Mouse (Mus musculus): ENCODE results near the gene 1700123O20Rik. TPM values are rescaled to one million over a fixed set of nuclear protein-coding genes. Genes with fewer than 3 reads are reported as not detected.

The 1700123O20Rik gene
- polyA plus RNA-seq, 1 experiment from 2014 or later, result 74.0 TPM

DNA sequence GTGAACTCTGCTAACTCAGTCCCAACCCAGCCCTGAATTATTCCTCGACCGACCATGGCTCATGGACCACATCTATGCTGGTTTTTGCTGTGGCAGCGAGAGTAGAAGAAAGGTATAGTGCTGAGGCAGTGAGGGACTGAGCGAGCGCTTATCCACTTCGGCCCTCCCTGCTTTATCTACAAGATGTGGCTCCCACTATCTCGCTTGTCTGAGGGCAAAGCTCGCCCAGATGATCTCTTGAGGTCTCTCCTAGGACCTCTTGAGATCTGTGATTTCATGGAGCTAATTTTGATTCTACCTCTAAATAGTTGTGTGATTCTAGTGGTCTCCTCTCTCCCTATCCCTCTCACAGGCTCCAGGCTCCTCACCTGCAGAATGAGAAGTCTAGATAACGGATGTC is 23.0 kb downstream of the 1700123O20Rik start:
- H3K4me1 ChIP-seq, result no peaks in the 10 kb centered on the region; the same call in 1 of the 2 replicates
- WGBS, result 71% methylated on average over 9 of the region's 9 CpGs
- no peak overlapping the region for H3K4me3 ChIP-seq
- no peaks in the 10 kb centered on the region for H3K9me3 ChIP-seq
- no peak for ATAC-seq (ENCODE audit: borderline replicate concordance, extremely low read depth, low FRiP score, low TSS enrichment)
- no peak overlapping the region for H3K9ac ChIP-seq
- H3K36me3 ChIP-seq, result no peaks in the 10 kb centered on the region
- no peak overlapping the region for H3K27ac ChIP-seq
- no peaks in the 10 kb centered on the region; the same call in 1 of the 2 replicates for H3K27me3 ChIP-seq
- H3K4me2 ChIP-seq, result no peak overlapping the region

DNA sequence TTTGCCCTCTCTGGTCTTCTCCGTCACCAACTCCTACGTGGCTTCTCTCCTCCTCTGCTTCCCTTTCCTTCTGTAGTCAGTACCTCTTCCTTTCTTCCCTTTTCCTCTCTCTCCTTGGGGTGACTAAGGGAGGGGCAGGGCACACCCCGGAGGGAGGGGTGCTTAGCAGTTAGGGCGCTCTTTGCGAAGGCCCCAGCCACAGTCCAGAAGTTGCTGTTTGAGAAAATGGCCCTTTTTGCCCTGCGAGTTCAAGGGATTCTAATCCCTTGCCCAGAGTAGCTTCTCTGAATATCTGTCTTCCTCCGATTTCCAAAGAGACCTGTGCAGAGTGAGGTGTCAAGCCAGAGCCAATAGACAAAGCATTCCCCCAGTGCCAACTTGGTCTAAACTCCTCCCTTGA is 26.1 kb downstream of the 1700123O20Rik start, which contains the start of gene Cebpe:
Gene Cebpe (minus strand): TSS at position 101 of the 400 bp plus-strand sequence.
- no peaks in the 10 kb centered on the region for H3K9me3 ChIP-seq
- WGBS, result 73% methylated on average over 7 of the region's 7 CpGs
- no peak within 1 kb of the TSS for H3K9ac ChIP-seq
- no peaks in the 10 kb centered on the region for H3K36me3 ChIP-seq
- no peak within 1 kb of the TSS for H3K4me2 ChIP-seq
- H3K4me3 ChIP-seq, result no peak within 1 kb of the TSS
- peaks cover 5% of the 10 kb centered on the region for H3K4me1 ChIP-seq
- no peak within 1 kb of the TSS for H3K27ac ChIP-seq
- ATAC-seq (ENCODE audit: borderline replicate concordance, extremely low read depth, low FRiP score, low TSS enrichment), result no peak
- H3K27me3 ChIP-seq, result peaks cover 8% of the 10 kb centered on the region; the same call in 1 of the 2 replicates

DNA sequence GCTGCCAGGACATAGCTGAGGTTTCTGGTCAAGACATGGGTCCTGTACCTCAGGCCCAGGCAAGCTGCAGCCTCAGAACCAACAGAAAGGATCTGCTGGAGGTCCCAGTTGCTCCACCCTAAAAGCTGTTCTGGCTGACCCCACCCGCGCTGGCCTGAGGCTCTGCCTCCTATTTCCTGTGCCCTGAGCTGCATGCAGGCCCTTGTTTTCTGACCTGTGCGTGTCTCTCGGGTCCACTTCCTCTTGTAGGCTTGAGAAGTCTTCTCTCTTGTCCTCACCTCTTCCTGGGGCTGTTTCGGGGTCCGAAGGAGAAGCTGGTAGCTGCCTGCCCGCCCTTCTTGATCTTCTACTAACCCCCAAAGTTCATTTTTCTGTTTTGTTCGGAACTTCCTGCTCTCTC is 26.8 kb downstream of the 1700123O20Rik start:
- H3K4me1 ChIP-seq, result peaks cover 5% of the 10 kb centered on the region
- H3K9ac ChIP-seq, result no peak overlapping the region
- no peak for ATAC-seq (ENCODE audit: borderline replicate concordance, extremely low read depth, low FRiP score, low TSS enrichment)
- no peaks in the 10 kb centered on the region for H3K36me3 ChIP-seq
- peaks cover 8% of the 10 kb centered on the region; the same call in 1 of the 2 replicates for H3K27me3 ChIP-seq
- H3K27ac ChIP-seq, result no peak overlapping the region
- H3K9me3 ChIP-seq, result no peaks in the 10 kb centered on the region
- no peak overlapping the region for H3K4me3 ChIP-seq
- WGBS, result 50% methylated on average over 8 of the region's 8 CpGs
- no peak overlapping the region for H3K4me2 ChIP-seq

DNA sequence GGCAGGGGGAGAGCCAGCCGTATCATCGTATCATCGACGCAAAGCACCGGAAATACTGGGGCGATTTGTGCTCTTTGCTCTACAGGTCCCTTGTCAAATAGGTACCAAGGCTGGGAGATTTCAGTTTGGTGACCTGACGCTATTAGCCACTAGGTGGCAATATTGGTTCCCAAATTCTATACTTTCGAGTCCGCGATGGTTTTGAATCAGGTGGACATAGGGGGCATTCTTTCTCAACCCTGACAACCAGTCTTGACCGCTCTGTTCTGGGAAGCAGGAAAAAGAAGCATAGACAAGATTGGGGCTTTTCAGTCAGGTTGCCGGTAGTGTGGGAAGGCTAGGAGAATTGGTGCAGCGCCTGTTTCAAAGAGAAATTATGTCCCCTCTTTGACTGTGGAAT is 28.1 kb downstream of the 1700123O20Rik start:
- ATAC-seq (ENCODE audit: borderline replicate concordance, extremely low read depth, low FRiP score, low TSS enrichment), result no peak
- Histone ChIP-seq H3K4me1 (peaks cover 5% of the 10 kb centered on the region), H3K36me3 (no peaks in the 10 kb centered on the region), H3K27me3 (peaks cover 8% of the 10 kb centered on the region; the same call in 1 of the 2 replicates), H3K9ac (no peak overlapping the region), H3K27ac (no peak overlapping the region), H3K4me3 (peak overlapping the region; percentile 31), H3K9me3 (no peaks in the 10 kb centered on the region), H3K4me2 (peak overlapping the region; percentile 63)
- 1% methylated on average over 13 of the region's 13 CpGs for WGBS

DNA sequence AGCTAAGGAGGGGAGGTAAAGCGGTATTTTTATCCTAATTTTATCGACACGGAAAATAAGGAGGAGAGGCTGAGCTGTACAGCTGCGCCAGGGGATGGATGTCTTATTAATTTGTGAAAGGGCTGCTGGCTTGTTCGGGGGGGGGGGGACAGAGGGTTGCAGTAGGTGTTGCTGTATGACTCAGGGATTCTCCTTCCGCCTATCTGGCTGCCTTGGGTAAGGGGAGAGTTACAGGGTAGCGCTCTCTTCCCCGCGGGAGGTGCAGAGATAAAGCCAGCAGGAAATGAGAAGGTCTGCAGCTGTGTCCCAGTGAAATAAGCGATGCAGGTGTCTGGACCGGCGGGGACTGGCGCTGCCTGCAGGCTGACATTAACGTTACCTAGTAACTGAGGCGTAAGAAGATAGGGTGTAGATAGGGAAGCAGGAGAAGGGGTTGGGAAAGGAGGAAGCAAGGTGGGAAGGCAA is 28.6 kb downstream of the 1700123O20Rik start:
- no peak; the same call in 1 of the 2 replicates for ATAC-seq (ENCODE audit: borderline replicate concordance, extremely low read depth, low FRiP score, low TSS enrichment)
- 2% methylated on average over 15 of the region's 15 CpGs for WGBS
- H3K27me3 ChIP-seq, result peaks cover 8% of the 10 kb centered on the region; the same call in 1 of the 2 replicates
- no peak overlapping the region for H3K27ac ChIP-seq
- no peak overlapping the region for H3K9ac ChIP-seq
- peak overlapping the region; percentile 31 for H3K4me3 ChIP-seq
- H3K4me2 ChIP-seq, result peak overlapping the region; percentile 63
- H3K36me3 ChIP-seq, result no peaks in the 10 kb centered on the region
- no peaks in the 10 kb centered on the region for H3K9me3 ChIP-seq
- peaks cover 5% of the 10 kb centered on the region for H3K4me1 ChIP-seq

DNA sequence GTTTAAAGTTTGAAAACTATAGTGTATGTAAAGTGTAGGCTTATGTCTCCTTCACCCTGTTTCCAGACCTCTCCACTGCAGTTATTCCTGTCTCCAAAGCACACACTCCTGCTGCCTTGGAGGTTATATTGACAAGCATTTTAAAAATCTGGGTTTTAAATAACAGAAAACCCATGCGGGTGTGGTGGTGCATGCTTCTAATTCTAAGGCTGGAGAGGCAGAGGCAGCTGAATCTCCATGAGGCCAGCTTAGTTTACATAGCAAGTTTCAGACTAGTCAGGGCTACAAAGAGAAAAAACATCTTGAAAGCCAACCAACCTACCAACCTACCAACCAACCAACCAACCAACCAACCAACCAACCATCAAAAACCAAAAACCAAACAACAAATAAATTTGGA is 29.4 kb downstream of the 1700123O20Rik start:
- Histone ChIP-seq H3K4me2 (no peak overlapping the region), H3K27me3 (peaks cover 8% of the 10 kb centered on the region; the same call in 1 of the 2 replicates), H3K9ac (no peak overlapping the region), H3K27ac (no peak overlapping the region), H3K9me3 (no peaks in the 10 kb centered on the region), H3K4me3 (no peak overlapping the region), H3K36me3 (no peaks in the 10 kb centered on the region), H3K4me1 (peaks cover 5% of the 10 kb centered on the region)
- no peak for ATAC-seq (ENCODE audit: borderline replicate concordance, extremely low read depth, low FRiP score, low TSS enrichment)
- WGBS, result 63% methylated on average over 1 of the region's 1 CpGs

DNA sequence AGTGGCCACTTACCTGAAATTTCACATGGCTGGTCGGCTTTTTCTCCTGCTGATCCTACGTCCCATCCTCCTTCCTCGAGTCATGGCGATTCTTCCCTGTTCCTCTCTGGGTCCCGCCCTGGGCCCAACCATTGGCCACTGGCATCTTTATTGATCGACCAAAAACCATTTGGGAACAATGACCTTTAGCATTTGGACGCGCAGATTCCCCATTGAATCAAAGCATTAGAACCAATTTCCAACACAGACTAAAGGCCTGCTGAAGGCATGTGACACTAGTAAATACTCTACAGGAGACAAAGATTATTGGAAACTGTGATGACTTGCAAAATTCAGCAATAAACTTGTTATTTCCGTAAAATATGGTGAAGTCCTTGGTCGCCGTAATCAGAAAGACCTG is 34.0 kb downstream of the 1700123O20Rik start:
- Histone ChIP-seq H3K4me2 (no peak overlapping the region), H3K27ac (no peak overlapping the region), H3K4me3 (no peak overlapping the region), H3K36me3 (no peaks in the 10 kb centered on the region), H3K9me3 (no peaks in the 10 kb centered on the region), H3K9ac (no peak overlapping the region), H3K4me1 (peaks cover under 1% of the 10 kb centered on the region; the same call in 1 of the 2 replicates), H3K27me3 (peaks cover 5% of the 10 kb centered on the region; the same call in 1 of the 2 replicates)
- WGBS, result 92% methylated on average over 11 of the region's 11 CpGs
- no peak for ATAC-seq (ENCODE audit: borderline replicate concordance, extremely low read depth, low FRiP score, low TSS enrichment)

DNA sequence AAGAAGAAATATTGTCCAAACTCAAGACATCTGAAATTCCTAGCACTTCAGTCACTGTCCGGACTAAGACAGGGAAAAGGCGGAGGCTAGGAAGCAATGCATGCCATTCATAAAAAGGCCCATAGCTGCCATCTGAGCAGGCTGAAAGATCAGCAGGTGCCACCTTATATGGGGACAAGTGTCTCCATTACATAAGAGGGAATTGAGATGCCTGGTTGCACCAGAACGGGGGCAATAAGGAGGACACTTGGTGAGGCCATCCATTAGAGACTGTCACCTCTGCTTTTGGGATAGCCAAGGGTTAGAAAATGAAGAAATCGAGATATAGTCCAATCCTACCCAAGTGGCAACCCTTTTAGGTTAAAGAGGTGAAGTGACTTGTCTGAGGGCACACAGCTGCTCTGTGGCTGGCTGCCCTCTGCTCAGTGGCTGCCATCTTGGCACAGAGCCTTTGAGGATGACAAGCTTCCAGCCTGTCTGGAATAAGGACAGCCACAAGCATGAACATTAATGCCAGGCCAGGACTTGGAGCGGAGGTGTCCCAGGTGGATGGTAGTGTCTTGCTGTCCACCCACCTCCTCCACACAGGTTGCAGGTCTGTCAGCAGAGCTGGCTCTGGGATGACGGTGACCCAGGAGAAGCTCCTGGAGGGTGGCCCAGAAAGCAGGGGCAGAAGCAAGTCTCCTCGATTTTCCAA is 34.8 kb downstream of the 1700123O20Rik start:
- H3K4me2 ChIP-seq, result no peak overlapping the region
- ATAC-seq (ENCODE audit: borderline replicate concordance, extremely low read depth, low FRiP score, low TSS enrichment), result no peak

DNA sequence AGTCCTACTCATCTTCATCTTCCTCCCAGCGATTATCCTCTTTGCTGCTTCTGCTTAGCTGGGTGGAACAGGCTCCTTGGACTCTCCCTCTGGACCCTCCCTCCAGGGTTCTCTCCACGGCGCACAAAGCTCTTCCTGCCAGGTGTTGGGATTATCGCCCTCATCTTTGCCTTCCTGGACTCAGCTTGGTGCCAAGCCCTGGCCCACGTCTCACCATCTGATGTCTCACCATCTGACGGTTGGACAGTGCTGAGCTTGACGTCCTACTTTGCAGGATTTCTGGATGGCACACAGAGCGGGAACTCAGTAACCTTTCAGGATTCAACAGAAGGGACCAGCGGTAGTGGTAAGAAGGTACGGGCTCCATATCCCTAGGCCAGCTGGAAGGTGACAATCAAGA is 35.7 kb downstream of the 1700123O20Rik start:
- 73% methylated on average over 10 of the region's 10 CpGs for WGBS
- H3K4me3 ChIP-seq, result no peak overlapping the region
- H3K27ac ChIP-seq, result no peak overlapping the region
- H3K9me3 ChIP-seq, result no peaks in the 10 kb centered on the region
- no peak overlapping the region for H3K9ac ChIP-seq
- H3K36me3 ChIP-seq, result no peaks in the 10 kb centered on the region
- H3K4me1 ChIP-seq, result no peaks in the 10 kb centered on the region
- no peak overlapping the region for H3K4me2 ChIP-seq
- no peaks in the 10 kb centered on the region for H3K27me3 ChIP-seq
- ATAC-seq (ENCODE audit: borderline replicate concordance, extremely low read depth, low FRiP score, low TSS enrichment), result no peak

More for the DNA sequence above, 34.8 kb downstream of the 1700123O20Rik start:
- Histone ChIP-seq H3K27me3 (no peaks in the 10 kb centered on the region), H3K9me3 (no peaks in the 10 kb centered on the region), H3K36me3 (no peaks in the 10 kb centered on the region), H3K4me1 (no peaks in the 10 kb centered on the region), H3K4me3 (no peak overlapping the region), H3K27ac (no peak overlapping the region), H3K9ac (no peak overlapping the region)
- WGBS, result 83% methylated on average over 7 of the region's 7 CpGs

DNA sequence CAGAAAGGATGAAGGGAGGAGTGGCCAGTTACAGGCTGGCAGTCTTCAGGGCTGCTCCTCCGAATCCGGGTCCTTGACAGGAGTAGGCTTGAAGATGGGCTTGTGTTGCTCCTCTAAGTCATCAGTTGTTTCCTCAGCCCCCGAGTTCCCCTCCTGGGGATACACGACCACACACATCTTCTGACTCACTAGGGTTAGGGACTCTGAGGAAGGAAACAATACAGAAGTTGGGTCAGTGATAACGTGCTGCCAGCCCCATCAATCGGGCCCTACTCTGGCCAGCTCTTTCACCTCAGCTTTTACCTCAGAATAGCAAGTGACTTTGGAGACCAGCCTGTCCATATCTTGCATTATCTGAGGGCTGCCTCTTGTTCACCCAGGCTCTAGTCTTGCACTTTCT is 38.0 kb downstream of the 1700123O20Rik start:
- no peaks in the 10 kb centered on the region for H3K36me3 ChIP-seq
- no peaks in the 10 kb centered on the region for H3K27me3 ChIP-seq
- WGBS, result 64% methylated on average over 6 of the region's 6 CpGs
- no peak overlapping the region for H3K27ac ChIP-seq
- H3K4me3 ChIP-seq, result no peak overlapping the region
- H3K4me1 ChIP-seq, result no peaks in the 10 kb centered on the region
- no peaks in the 10 kb centered on the region for H3K9me3 ChIP-seq
- no peak overlapping the region for H3K9ac ChIP-seq
- no peak for ATAC-seq (ENCODE audit: borderline replicate concordance, extremely low read depth, low FRiP score, low TSS enrichment)
- H3K4me2 ChIP-seq, result no peak overlapping the region

DNA sequence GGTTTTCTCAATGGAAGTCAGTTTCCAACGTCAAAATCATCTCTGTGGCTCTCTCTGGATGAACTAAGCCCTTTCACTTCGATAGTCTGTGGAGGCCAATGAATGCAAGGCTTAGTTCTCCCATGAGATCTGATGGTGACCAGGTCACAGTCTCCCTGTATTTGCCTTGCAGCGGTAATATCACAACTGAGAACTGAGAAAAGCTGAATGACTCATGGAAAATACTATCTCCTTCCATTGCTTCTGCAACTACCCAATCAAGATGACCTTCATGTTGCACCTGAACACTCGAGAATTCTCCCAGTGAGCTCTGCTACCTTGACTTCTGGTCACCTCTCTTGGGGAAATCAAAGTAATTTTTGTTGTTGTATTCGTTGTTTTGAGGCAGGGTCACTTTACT is 41.5 kb downstream of the 1700123O20Rik start:
- ATAC-seq (ENCODE audit: borderline replicate concordance, extremely low read depth, low FRiP score, low TSS enrichment), result no peak
- 71% methylated on average over 5 of the region's 5 CpGs for WGBS

DNA sequence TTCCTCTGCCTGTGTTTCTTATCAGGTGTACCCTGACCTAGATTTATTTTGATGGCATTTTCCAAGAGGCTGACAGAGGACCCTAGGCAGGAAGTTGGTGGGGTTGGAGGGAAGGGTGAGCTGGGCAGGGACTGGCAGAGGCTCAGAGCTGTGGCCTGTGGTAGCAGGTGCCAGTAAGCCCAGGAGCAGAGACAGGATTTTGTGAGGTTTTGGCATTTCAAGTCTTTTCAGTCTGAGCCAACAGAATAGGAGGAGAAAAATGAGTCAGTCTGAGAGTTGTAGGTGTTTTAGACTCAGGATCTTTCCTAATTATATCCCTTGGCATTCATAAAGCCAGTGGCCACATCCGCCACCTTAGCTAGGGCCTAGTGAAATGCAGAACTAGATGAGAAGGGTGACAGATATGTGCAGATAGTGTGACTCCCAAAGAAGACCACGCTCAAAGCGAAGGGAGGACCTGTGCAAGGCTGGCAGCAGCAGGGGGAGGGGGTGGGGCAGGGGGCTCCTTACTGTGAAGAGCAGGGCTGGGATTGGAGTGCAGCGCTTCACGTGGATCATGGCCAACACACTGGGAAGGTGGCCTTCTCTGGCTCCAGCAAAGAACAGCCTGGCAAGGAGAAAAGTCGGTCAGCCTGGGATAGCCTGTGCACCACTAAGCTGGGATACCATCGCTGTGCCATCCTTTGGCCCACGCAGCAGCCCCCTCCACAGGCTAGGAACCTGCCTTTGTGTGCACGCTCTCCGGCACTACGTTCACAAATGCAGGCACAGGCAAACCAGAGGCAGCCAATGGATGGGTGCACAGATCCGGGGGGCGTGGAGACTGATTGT is 43.0 kb downstream of the 1700123O20Rik start:
- Histone ChIP-seq H3K4me1 (no peaks in the 10 kb centered on the region), H3K9ac (no peak overlapping the region), H3K27me3 (no peaks in the 10 kb centered on the region), H3K4me3 (no peak overlapping the region), H3K9me3 (no peaks in the 10 kb centered on the region), H3K27ac (no peak overlapping the region), H3K36me3 (no peaks in the 10 kb centered on the region), H3K4me2 (no peak overlapping the region)
- no peak for ATAC-seq (ENCODE audit: borderline replicate concordance, extremely low read depth, low FRiP score, low TSS enrichment)
- WGBS, result 68% methylated on average over 13 of the region's 13 CpGs

More for the DNA sequence above, 41.5 kb downstream of the 1700123O20Rik start:
- Histone ChIP-seq H3K27ac (no peak overlapping the region), H3K4me3 (no peak overlapping the region), H3K36me3 (no peaks in the 10 kb centered on the region), H3K27me3 (no peaks in the 10 kb centered on the region), H3K4me1 (no peaks in the 10 kb centered on the region), H3K9me3 (no peaks in the 10 kb centered on the region), H3K9ac (no peak overlapping the region), H3K4me2 (no peak overlapping the region)

Data from lung, embryonic 15.5 days (tissue).